Mouse (Mus musculus) G1E (cell line): ENCODE data around the gene Cysltr2.

ENCODE experiments used
- CTCF ChIP-seq: IDR thresholded peaks from 2 replicates; pipeline ENCODE4 v1.5.1; 2012; ENCODE audit warnings: low read depth, low read length, inconsistent platforms, mixed read lengths
- GATA1 ChIP-seq: IDR thresholded peaks from 2 replicates; pipeline ENCODE4 v1.6.1; 2012; ENCODE audit warnings: borderline replicate concordance, low read length, inconsistent platforms, mixed read lengths
- POLR2AphosphoS5 ChIP-seq: IDR thresholded peaks from 2 replicates; pipeline ENCODE4 v1.6.1; 2012; ENCODE audit warnings: low read depth, low read length, inconsistent platforms; ENCODE audit not compliant: insufficient replicate concordance

DNA sequence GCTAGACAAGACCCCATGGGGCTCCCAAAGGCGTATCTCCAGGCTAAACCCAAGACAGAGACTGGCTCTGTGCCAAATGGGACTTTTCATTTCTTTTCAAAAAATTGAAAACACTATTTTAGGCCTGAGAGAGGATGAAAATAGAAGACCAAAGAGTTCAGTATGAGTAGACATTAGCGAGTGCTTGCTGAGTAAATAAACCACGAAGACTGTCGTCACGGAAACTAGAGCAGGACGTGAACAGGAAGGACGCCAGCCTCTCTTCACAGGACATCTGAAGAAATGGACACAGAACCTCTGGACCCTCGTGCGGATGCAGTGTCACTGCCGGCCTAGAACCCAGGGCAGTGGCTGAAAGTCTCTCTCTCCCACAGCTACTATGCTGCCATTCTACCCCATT is 8.8 kb upstream of the Cysltr2 start:
- TF ChIP-seq POLR2AphosphoS5 (no peak), CTCF (no peak), GATA1 (no peak)
